Mouse (Mus musculus) central nervous system, embryonic 14 days (tissue): ENCODE measurements around the gene Letm1. TPM values are rescaled to one million over a fixed set of nuclear protein-coding genes. Genes with fewer than 3 reads are reported as not detected.

Experiments
- polyA plus RNA-seq: library from polyadenylated mRNA; depleted of rRNA; stranded (reverse); fragments of >200 nt; gene quantifications from 2 replicates; pipeline ENCODE4 v1.2.3, GENCODE M21; 2012; rRNA removed

Gene Letm1
- 40.7 and 41.8 TPM in 2 replicates for polyA plus RNA-seq

DNA sequence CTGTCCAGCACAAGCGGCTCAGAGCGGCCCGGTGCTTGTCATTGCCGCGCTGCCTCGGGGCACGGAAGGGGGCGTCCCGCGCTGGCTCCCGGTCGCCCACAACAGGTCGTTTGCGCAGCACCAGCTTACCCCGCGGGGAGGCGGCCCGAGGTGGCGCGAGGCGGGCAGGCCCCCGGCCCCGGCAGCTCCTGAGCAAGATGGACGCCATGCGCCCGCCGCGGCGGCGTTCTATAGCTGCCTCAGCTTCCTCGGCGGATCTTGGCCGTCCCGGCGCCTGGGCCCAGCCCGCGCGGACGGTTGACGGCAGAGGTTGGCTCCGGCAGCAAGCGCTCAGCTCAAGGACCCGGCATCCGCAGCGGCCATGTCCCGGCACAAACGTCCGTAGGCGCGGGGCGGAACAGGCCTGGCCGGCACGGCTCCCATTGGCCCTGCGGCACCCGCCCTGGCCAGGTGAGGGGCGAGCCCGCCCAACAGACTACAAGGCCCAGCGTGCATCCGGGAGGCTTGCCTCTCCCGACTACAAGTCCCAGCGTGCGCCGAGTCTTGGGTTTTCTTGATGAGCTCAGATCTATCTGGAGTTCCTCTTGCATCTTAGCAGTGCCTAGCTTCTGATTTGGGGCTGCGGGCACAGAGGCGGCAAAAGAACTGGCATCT, at the start of gene Letm1:
TSS of gene Letm1 (minus strand) at position 473 of the 654 bp plus-strand sequence.

DNA sequence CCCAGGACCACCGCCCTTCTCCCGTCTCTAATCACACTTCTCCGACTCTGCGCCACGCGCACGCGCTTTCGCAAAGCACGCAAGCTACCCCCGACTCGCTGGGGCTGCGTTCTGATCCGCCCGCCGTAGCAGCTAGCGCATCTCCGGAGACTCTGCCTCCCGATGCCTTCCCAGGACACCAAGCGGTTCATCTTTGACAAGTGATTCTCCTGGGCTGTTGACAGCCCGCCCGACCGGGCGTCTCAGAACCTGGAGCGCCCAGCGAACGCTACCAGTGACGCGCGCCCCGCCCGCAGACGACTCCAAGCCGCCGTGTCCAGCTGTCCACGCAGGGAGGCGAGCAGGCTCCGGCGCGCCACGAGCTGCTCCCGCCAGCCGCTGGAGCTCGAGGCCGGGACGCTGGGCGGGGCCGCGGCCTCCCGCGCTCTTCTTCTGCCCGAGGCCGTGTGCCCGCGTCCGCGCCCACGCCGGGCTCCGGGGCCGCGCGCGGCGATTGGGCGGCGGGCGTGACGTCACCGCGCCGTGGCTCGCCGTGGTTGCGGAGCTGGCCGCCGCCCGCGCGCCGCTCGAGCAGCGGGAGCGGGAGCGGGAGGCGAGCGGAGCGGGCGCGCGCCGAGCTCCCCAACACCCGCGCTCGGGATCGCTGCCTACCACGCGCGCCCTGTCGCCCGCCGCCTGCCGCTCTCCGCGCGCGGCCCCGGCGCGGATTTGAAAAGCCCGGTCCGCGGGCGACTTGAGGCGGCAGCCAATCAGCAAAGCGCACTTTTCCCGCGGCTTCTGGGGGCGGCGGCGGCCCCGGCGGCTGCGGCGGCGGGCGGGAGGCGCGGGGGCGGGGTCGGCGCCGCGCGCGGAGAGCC, 37.5 kb upstream of the Letm1 start, which contains the start of gene Nsd2:
TSS of gene Nsd2 (plus strand) at position 850 of the 857 bp plus-strand sequence.

DNA sequence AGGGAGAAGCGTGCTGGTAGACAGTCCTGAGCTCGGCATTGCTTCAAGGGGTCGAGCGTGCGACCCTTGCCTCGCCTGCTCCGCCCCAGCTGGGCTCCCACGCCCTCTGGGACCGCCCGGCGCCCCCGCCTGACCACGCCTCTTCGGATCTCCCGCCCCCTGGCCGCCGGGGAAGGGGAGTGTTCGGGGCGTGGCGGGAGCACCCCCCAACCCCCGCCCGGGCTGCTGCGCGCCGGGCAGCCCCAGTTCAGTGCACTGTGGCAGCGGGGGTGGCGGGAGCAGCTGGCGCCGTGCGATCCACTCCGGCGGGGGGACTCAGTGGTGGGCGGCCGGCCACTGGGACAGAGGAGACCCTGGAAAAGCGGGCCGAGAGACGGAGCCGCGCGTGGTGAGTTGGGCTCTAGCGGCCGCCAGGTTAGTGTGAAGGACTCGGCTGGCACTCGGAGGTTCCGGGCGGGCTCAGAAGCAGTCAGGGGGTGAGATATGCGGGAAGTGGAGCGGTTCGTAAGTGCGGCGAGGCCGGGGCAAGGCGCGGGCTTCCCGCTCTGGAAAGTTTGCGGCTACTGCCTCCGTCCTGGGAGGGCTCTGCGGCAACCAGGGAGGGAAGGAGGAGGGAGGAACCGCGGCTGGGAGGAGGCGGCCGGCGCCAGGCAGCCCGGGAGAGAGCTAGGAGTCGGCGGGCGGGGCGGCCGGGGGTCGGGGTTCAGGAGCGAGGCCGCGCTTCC, 60.9 kb downstream of the Letm1 start, which contains the start of gene Fgfr3:
TSS of gene Fgfr3 (plus strand) at position 134 of the 725 bp plus-strand sequence.

Other genes with a start within 250 kb of the Letm1 start
- gene Fam53a, start 153.2 kb downstream of the Letm1 start, polyA plus RNA-seq: 22.0 and 23.1 TPM in 2 replicates
- gene Gm9903, start 152.9 kb downstream of the Letm1 start, polyA plus RNA-seq: 0.61 and 0.88 TPM in 2 replicates
- gene Slbp, start 130.2 kb downstream of the Letm1 start, polyA plus RNA-seq: 84.9 and 86.8 TPM in 2 replicates
- gene Tacc3, start 124.7 kb downstream of the Letm1 start, polyA plus RNA-seq: 54.4 and 63.0 TPM in 2 replicates
- 31.9 and 33.7 TPM in 2 replicates for gene Tmem129, start 124.4 kb downstream of the Letm1 start, polyA plus RNA-seq
- gene Fgfr3, start 61.1 kb downstream of the Letm1 start, polyA plus RNA-seq: 98.7 and 112 TPM in 2 replicates
- gene Nsd2, start 37.9 kb upstream of the Letm1 start, polyA plus RNA-seq: 114 and 121 TPM in 2 replicates
- 52.6 and 53.4 TPM in 2 replicates for gene Nelfa, start 153.6 kb upstream of the Letm1 start, polyA plus RNA-seq
- 453 and 489 TPM in 2 replicates for gene Gm1673, start 200.6 kb upstream of the Letm1 start, polyA plus RNA-seq
- 14.0 and 15.3 TPM in 2 replicates for gene Nat8l, start 213.2 kb upstream of the Letm1 start, polyA plus RNA-seq